Mouse (Mus musculus): ENCODE measurements around the gene Cog6. TPM values are rescaled to one million over a fixed set of nuclear protein-coding genes. Genes with fewer than 3 reads are reported as not detected.

Cog6 gene
- polyA plus RNA-seq, 1 experiment, result 7.2 TPM

DNA sequence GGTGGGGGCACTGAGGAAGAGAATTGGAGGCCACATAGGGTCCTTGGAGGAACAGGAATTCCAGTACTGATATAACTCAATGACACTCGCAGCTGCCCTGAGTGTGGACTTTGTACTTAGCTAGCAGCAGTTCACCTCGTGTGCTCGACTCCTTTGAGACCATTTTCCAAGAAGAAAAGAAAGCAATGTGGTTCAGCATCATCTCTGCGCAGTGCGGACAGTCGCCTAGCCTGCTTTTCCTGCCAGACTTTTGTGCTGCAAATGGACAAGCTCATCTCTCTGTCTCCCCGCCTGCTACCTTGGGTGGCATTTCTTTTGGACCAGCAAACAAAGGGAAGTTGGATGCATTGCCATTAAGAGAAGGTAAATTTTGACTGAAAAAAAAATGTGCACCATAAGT lies 52.8 kb downstream of the Cog6 start:
- Histone ChIP-seq H3K27ac (ENCODE audit: insufficient read depth, low read length) (no peak overlapping the region), H3K4me3 (ENCODE audit: extremely low read depth, insufficient read depth, insufficient read length) (no peak overlapping the region), H3K36me3 (ENCODE audit: control insufficient read depth, insufficient read depth, low read length) (no peaks in the 10 kb centered on the region), H3K27me3 (ENCODE audit: control insufficient read depth, insufficient read depth, low read length) (no peaks in the 10 kb centered on the region), H3K4me1 (ENCODE audit: control insufficient read depth, insufficient read depth, insufficient read length) (no peaks in the 10 kb centered on the region)
- no peak for DNase-seq (ENCODE audit: low read depth in 1 of 2, low spot score in 2 of 2)
- 86% methylated on average over 7 of the region's 7 CpGs for WGBS
- no peak for TF ChIP-seq CTCF (IDR thresholded peaks at IDR 0.05; ENCODE audit: extremely low read depth, insufficient read depth, insufficient read length, insufficient replicate concordance)
- TF ChIP-seq POLR2A (IDR thresholded peaks at IDR 0.05; ENCODE audit: low read depth, low read length), result no peak

DNA sequence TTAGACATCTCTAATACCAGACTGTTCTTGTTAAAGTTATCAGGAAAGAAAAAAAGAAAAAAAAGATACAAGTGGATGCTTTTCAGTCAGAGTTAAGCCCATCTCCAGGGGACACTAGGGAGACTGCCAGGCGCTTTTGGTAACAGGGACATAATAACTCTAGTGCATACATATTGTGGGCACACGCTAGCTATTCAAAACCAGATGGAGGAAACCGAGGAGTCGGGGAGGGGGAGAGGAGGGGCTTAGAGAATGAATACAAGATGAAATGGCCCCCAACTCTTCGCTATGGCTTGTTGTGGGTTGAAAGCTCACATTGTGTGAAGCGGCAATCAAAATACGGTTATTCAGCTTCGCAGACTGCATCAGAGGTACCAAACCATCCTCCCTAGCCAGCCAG lies 53.6 kb downstream of the Cog6 start:
- Histone ChIP-seq H3K4me1 (ENCODE audit: control insufficient read depth, insufficient read depth, insufficient read length) (no peaks in the 10 kb centered on the region), H3K27me3 (ENCODE audit: control insufficient read depth, insufficient read depth, low read length) (no peaks in the 10 kb centered on the region), H3K36me3 (ENCODE audit: control insufficient read depth, insufficient read depth, low read length) (no peaks in the 10 kb centered on the region), H3K27ac (ENCODE audit: insufficient read depth, low read length) (no peak overlapping the region), H3K4me3 (ENCODE audit: extremely low read depth, insufficient read depth, insufficient read length) (no peak overlapping the region)
- WGBS, result 94% methylated on average over 8 of the region's 8 CpGs
- no peak for DNase-seq (ENCODE audit: low read depth in 1 of 2, low spot score in 2 of 2)
- no peak for TF ChIP-seq POLR2A (IDR thresholded peaks at IDR 0.05; ENCODE audit: low read depth, low read length)
- no peak for TF ChIP-seq CTCF (IDR thresholded peaks at IDR 0.05; ENCODE audit: extremely low read depth, insufficient read depth, insufficient read length, insufficient replicate concordance)

DNA sequence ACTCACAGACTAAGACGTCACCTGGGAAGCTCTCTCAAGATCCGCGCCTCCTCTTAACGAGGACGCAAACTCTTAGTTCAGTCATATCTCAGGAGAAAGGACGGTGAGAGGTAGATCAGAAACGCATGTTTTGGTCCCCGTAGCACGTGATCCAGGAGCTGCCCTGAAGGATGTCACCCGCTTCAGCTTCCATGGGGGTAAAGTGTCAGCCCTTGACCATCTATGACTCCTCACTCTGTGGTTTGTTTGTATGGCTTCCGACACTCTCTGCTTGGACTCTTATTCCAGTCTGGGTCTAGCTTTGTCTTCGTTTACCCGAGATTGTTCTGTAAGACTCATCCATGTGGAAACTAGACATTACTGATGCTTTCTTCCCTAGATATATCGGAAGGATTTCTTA lies 54.6 kb downstream of the Cog6 start:
- 93% methylated on average over 14 of the region's 14 CpGs for WGBS
- Histone ChIP-seq H3K27ac (ENCODE audit: insufficient read depth, low read length) (no peak overlapping the region), H3K4me1 (ENCODE audit: control insufficient read depth, insufficient read depth, insufficient read length) (no peaks in the 10 kb centered on the region)

DNA sequence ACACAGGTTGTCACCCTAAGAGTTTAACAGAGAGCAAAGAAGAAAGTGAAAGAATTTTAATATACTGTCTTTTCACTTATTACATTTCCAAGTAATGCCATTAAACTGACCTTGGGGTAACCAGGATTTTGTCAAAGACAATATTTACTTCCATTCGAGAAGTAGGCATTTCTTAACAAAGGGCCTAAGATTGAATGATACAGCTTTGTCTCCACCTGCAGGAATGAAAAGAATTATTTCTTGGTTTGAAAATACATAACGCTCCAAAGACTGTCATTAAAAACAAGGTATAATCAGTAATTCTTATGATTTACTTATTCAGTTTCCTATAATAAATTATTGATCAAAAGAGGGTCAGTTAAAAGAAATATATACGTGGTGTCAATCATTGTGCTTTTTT lies 55.4 kb downstream of the Cog6 start:
- 73% methylated on average over 3 of the region's 3 CpGs for WGBS
- DNase-seq (ENCODE audit: low read depth in 1 of 2, low spot score in 2 of 2), result no peak

More for the DNA sequence above, 54.6 kb downstream of the Cog6 start:
- no peak for TF ChIP-seq POLR2A (IDR thresholded peaks at IDR 0.05; ENCODE audit: low read depth, low read length)
- no peak for TF ChIP-seq CTCF (IDR thresholded peaks at IDR 0.05; ENCODE audit: extremely low read depth, insufficient read depth, insufficient read length, insufficient replicate concordance)
- Histone ChIP-seq H3K27me3 (ENCODE audit: control insufficient read depth, insufficient read depth, low read length) (no peaks in the 10 kb centered on the region), H3K36me3 (ENCODE audit: control insufficient read depth, insufficient read depth, low read length) (no peaks in the 10 kb centered on the region), H3K4me3 (ENCODE audit: extremely low read depth, insufficient read depth, insufficient read length) (no peak overlapping the region)
- no peak for DNase-seq (ENCODE audit: low read depth in 1 of 2, low spot score in 2 of 2)

DNA sequence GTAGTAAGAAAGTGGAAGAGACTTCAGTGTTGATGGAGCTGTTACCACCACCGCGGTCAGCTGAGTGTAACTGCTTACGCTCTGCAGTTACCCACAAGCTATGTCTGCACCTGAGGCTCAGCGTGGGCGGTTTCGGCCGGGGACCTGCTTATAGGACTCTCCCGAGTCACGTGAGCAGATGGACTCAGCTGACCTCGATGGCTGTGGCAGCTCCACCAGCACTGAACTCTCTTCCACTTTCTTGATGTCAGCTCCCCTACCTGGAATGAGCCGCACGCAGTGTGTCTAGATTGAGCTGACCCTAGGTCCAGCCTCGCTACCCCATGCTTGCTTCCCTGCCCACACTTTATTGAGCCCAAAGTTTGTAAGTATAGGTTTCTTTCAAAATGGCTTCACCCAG lies 56.1 kb downstream of the Cog6 start:
- Histone ChIP-seq H3K4me3 (ENCODE audit: extremely low read depth, insufficient read depth, insufficient read length) (no peak overlapping the region), H3K36me3 (ENCODE audit: control insufficient read depth, insufficient read depth, low read length) (no peaks in the 10 kb centered on the region), H3K27me3 (ENCODE audit: control insufficient read depth, insufficient read depth, low read length) (no peaks in the 10 kb centered on the region), H3K27ac (ENCODE audit: insufficient read depth, low read length) (no peak overlapping the region), H3K4me1 (ENCODE audit: control insufficient read depth, insufficient read depth, insufficient read length) (no peaks in the 10 kb centered on the region)
- TF ChIP-seq CTCF (IDR thresholded peaks at IDR 0.05; ENCODE audit: extremely low read depth, insufficient read depth, insufficient read length, insufficient replicate concordance) (no peak), POLR2A (IDR thresholded peaks at IDR 0.05; ENCODE audit: low read depth, low read length) (no peak)
- no peak for DNase-seq (ENCODE audit: low read depth in 1 of 2, low spot score in 2 of 2)
- WGBS, result 84% methylated on average over 13 of the region's 13 CpGs

More for the DNA sequence above, 55.4 kb downstream of the Cog6 start:
- no peaks in the 10 kb centered on the region for H3K36me3 ChIP-seq (ENCODE audit: control insufficient read depth, insufficient read depth, low read length)
- no peak overlapping the region for H3K27ac ChIP-seq (ENCODE audit: insufficient read depth, low read length)
- H3K4me3 ChIP-seq (ENCODE audit: extremely low read depth, insufficient read depth, insufficient read length), result no peak overlapping the region
- H3K27me3 ChIP-seq (ENCODE audit: control insufficient read depth, insufficient read depth, low read length), result no peaks in the 10 kb centered on the region
- TF ChIP-seq POLR2A (IDR thresholded peaks at IDR 0.05; ENCODE audit: low read depth, low read length), result no peak
- TF ChIP-seq CTCF (IDR thresholded peaks at IDR 0.05; ENCODE audit: extremely low read depth, insufficient read depth, insufficient read length, insufficient replicate concordance), result no peak
- no peaks in the 10 kb centered on the region for H3K4me1 ChIP-seq (ENCODE audit: control insufficient read depth, insufficient read depth, insufficient read length)

- TF ChIP-seq POLR2A (IDR thresholded peaks at IDR 0.05; ENCODE audit: low read depth, low read length) (no peak), CTCF (IDR thresholded peaks at IDR 0.05; ENCODE audit: extremely low read depth, insufficient read depth, insufficient read length, insufficient replicate concordance) (no peak)
- H3K36me3 ChIP-seq (ENCODE audit: control insufficient read depth, insufficient read depth, low read length), result no peaks in the 10 kb centered on the region
- no peak overlapping the region for H3K27ac ChIP-seq (ENCODE audit: insufficient read depth, low read length)
- 92% methylated on average over 10 of the region's 10 CpGs for WGBS
- no peak for DNase-seq (ENCODE audit: low read depth in 1 of 2, low spot score in 2 of 2)
- peaks cover 5% of the 10 kb centered on the region; the same call in 1 of the 2 replicates for H3K4me1 ChIP-seq (ENCODE audit: control insufficient read depth, insufficient read depth, insufficient read length)
- no peaks in the 10 kb centered on the region for H3K27me3 ChIP-seq (ENCODE audit: control insufficient read depth, insufficient read depth, low read length)
- H3K4me3 ChIP-seq (ENCODE audit: extremely low read depth, insufficient read depth, insufficient read length), result no peak overlapping the region
Observed at GRCm38 (mm10) chr3:52958444-52959120, 58.5 kb downstream of the Cog6 start.

- H3K27ac ChIP-seq (ENCODE audit: insufficient read depth, low read length), result no peak overlapping the region
- no peak for DNase-seq (ENCODE audit: low read depth in 1 of 2, low spot score in 2 of 2)
- WGBS, result 89% methylated on average over 7 of the region's 7 CpGs
- TF ChIP-seq POLR2A (IDR thresholded peaks at IDR 0.05; ENCODE audit: low read depth, low read length) (no peak), CTCF (IDR thresholded peaks at IDR 0.05; ENCODE audit: extremely low read depth, insufficient read depth, insufficient read length, insufficient replicate concordance) (no peak)
- H3K4me3 ChIP-seq (ENCODE audit: extremely low read depth, insufficient read depth, insufficient read length), result no peak overlapping the region
- no peaks in the 10 kb centered on the region for H3K36me3 ChIP-seq (ENCODE audit: control insufficient read depth, insufficient read depth, low read length)
- H3K27me3 ChIP-seq (ENCODE audit: control insufficient read depth, insufficient read depth, low read length), result no peaks in the 10 kb centered on the region
- H3K4me1 ChIP-seq (ENCODE audit: control insufficient read depth, insufficient read depth, insufficient read length), result peaks cover 5% of the 10 kb centered on the region; the same call in 1 of the 2 replicates
Observed at GRCm38 (mm10) chr3:52957861-52958260, 59.2 kb downstream of the Cog6 start.

Measured in spleen, adult 2 months (tissue).